8 mouse cellular contexts compared by ENCODE assay signal in genomic region chr15:102257202-102258075, GRCm38 (mm10). TPM values are rescaled to one million over a fixed set of nuclear protein-coding genes. Genes with fewer than 3 reads are reported as not detected.
A peak's percentile ranks its signal among the peaks of the same experiment; 100 is the strongest.
DNase-seq lines count a peak whose midpoint lies in the region; ATAC-seq and TF ChIP-seq lines count a peak whose summit lies in the region.

Gene Rarg, minus strand, starts transcription at chr15:102257517.

- no peaks in the 10 kb centered on the region for H3K9me3 ChIP-seq in embryonic facial prominence, embryonic 14.5 days (ENCODE audit: control insufficient read depth, low read length)
- no peaks in the 10 kb centered on the region for H3K9me3 ChIP-seq in stomach, postnatal 0 days (ENCODE audit: control insufficient read depth, low read length)

- H3K4me2 ChIP-seq in embryonic facial prominence, embryonic 14.5 days (ENCODE audit: low read depth, low read length), result peak within 1 kb of the TSS; percentile 79
- peak within 1 kb of the TSS; percentile 86 for H3K4me2 ChIP-seq in stomach, postnatal 0 days (replicated peaks; ENCODE audit: low read depth)

- TF ChIP-seq CTCF in stomach, postnatal 0 days (IDR thresholded peaks at IDR 0.05; ENCODE audit: low read depth), result no peak

- DNase-seq in kidney, adult 11 months, result peak; percentile 64
- DNase-seq in kidney, adult 8-10 months, result no peak
- DNase-seq in adrenal gland, adult (ENCODE audit: inconsistent age in 2 of 2, low spot score in 1 of 2), result peak; percentile 80 to 84
- DNase-seq in embryonic facial prominence, embryonic 14.5 days (ENCODE audit: low spot score), result peak; percentile 88
- no peak for DNase-seq in heart, postnatal 25 days (ENCODE audit: low spot score)
- peak; percentile 38 to 56 for DNase-seq in layer of hippocampus, postnatal 10 days (ENCODE audit: low spot score in 2 of 2)
- peak; percentile 75 for DNase-seq in stomach, postnatal 0 days (ENCODE audit: low spot score)

- peak; percentile 51 for ATAC-seq in embryonic facial prominence, embryonic 14.5 days (ENCODE audit: low read depth)
- peak; percentile 47 for ATAC-seq in megakaryocyte, adult 5-6 weeks (ENCODE audit: poor library complexity, severe bottlenecking)
- peak; percentile 64 for ATAC-seq in stomach, postnatal 0 days (ENCODE audit: low FRiP score, low TSS enrichment)

- peak within 1 kb of the TSS; percentile 99 for H3K27ac ChIP-seq in embryonic facial prominence, embryonic 14.5 days (replicated peaks; ENCODE audit: low read depth, low read length)
- peak within 1 kb of the TSS; percentile 93 for H3K27ac ChIP-seq in stomach, postnatal 0 days (replicated peaks)

- peak within 1 kb of the TSS; percentile 97 for H3K9ac ChIP-seq in embryonic facial prominence, embryonic 14.5 days (ENCODE audit: low read depth, low read length)
- H3K9ac ChIP-seq in stomach, postnatal 0 days (ENCODE audit: low read length), result peak within 1 kb of the TSS; percentile 83

- whole genome bisulfite sequencing in embryonic facial prominence, embryonic 14.5 days, result 2% methylated on average over 18 of the region's 46 CpGs
- 2% methylated on average over 33 of the region's 46 CpGs for WGBS in stomach, postnatal 0 days

- H3K27me3 ChIP-seq in embryonic facial prominence, embryonic 14.5 days (replicated peaks; ENCODE audit: control insufficient read depth, insufficient read depth, low read length), result no peaks in the 10 kb centered on the region
- H3K27me3 ChIP-seq in stomach, postnatal 0 days (ENCODE audit: control insufficient read depth, insufficient read depth, low read length), result no peaks in the 10 kb centered on the region

- intact Hi-C loops in heart, postnatal 25 days (cut with DNase I), result no loop called here

- H3K36me3 ChIP-seq in embryonic facial prominence, embryonic 14.5 days (ENCODE audit: control insufficient read depth, insufficient read depth, low read length), result peaks cover 16% of the 10 kb centered on the region
- peaks cover under 1% of the 10 kb centered on the region; the same call in 1 of the 2 replicates for H3K36me3 ChIP-seq in stomach, postnatal 0 days (ENCODE audit: control insufficient read depth, insufficient read depth, low read length)

- no peak for TF ChIP-seq EP300 in stomach, postnatal 0 days (optimal IDR thresholded peaks at IDR 0.05)

- peak within 1 kb of the TSS; percentile 75 for H3K4me3 ChIP-seq in embryonic facial prominence, embryonic 14.5 days (ENCODE audit: low read depth, low read length)
- H3K4me3 ChIP-seq in stomach, postnatal 0 days (ENCODE audit: low read depth, low read length), result peak within 1 kb of the TSS; percentile 73

- peaks cover 48% of the 10 kb centered on the region for H3K4me1 ChIP-seq in embryonic facial prominence, embryonic 14.5 days (ENCODE audit: control insufficient read depth, insufficient read depth, low read length)
- peaks cover 13% of the 10 kb centered on the region for H3K4me1 ChIP-seq in stomach, postnatal 0 days (replicated peaks; ENCODE audit: control insufficient read depth, insufficient read depth)

RNA-seq across cellular contexts. Expression of gene Rarg, which starts in this region (rescaled TPM):
- 73.8 and 75.3 TPM in 2 replicates for polyA plus RNA-seq in embryonic facial prominence, embryonic 14.5 days (2014; fragmentation: Nextera tagmentation; extraction: Ambion mirVana)
- 10 to 100 TPM; 17.0 to 20.8 TPM for total RNA-seq in heart, postnatal 25 days (2021)
- total RNA-seq in layer of hippocampus, postnatal 10 days (2021), result 10 to 100 TPM; 12.5 to 15.6 TPM
- total RNA-seq in megakaryocyte, adult 5-6 weeks (2015), result 34.6 and 39.9 TPM in 2 replicates
- total RNA-seq in megakaryocyte, adult 5-6 weeks (2017), result 30.8 and 31.9 TPM in 2 replicates
- 27.2 and 34.6 TPM in 2 replicates for polyA plus RNA-seq in stomach, postnatal 0 days (2015; fragmentation: Nextera tagmentation; extraction: Ambion mirVana)

Comparison
In these comparisons a context has a peak if more than half of its experiments do, and no peak if none do; other contexts are left out.
1. DNase-seq: peak in kidney, adult 11 months (single experiment), adrenal gland, adult (2 of 2), embryonic facial prominence, embryonic 14.5 days (single experiment), layer of hippocampus, postnatal 10 days (2 of 2) and stomach, postnatal 0 days (single experiment); none in kidney, adult 8-10 months (0 of 2) and heart, postnatal 25 days (single experiment).
2. Peak in every context shown above with its lines, with median percentiles within 50 percentile points of each other: ATAC-seq.